Mouse (Mus musculus) MEL (cell line): ENCODE results near the gene Gm42791. TPM values are rescaled to one million over a fixed set of nuclear protein-coding genes. Genes with fewer than 3 reads are reported as not detected.

ENCODE experiments used
- DNase-seq: peaks from one replicate; pipeline ENCODE4 v3.0.0; 2011; ENCODE audit warnings: low read depth, low spot score
- H3K27ac ChIP-seq: 2 replicates; pipeline ENCODE4 v1.5.1; 2012; ENCODE audit warnings: low read depth, mild to moderate bottlenecking, control low read depth, low read length, moderate library complexity; ENCODE audit not compliant: control insufficient read depth
- H3K27me3 ChIP-seq, 2 experiments: fragments of 150-350 bp in 1 of 2; sonication (generic) in 1 of 2; 2 replicates each; pipeline ENCODE4 v1.6.1; 2012; ENCODE audit warnings: low read length in 2 of 2, mild to moderate bottlenecking in 2 of 2, improper control_type of control experiment in 1 of 2, moderate library complexity in 1 of 2; ENCODE audit not compliant: insufficient read depth in 2 of 2, control insufficient read depth in 1 of 2
- H3K36me3 ChIP-seq, 2 experiments: 2 replicates each; pipeline ENCODE4 v1.6.1; 2012 to 2014; ENCODE audit warnings: low read length in 2 of 2, improper control_type of control experiment in 1 of 2, inconsistent platforms in 1 of 2, mild to moderate bottlenecking in 1 of 2; ENCODE audit not compliant: insufficient read depth in 2 of 2, control insufficient read depth in 1 of 2
- H3K4me1 ChIP-seq, 2 experiments: fragments of 150-350 bp in 1 of 2; sonication (generic) in 1 of 2; 2 replicates each; pipeline ENCODE4 v1.6.1; 2012; ENCODE audit warnings: low read length in 2 of 2, improper control_type of control experiment in 1 of 2, mild to moderate bottlenecking in 1 of 2; ENCODE audit not compliant: insufficient read depth in 2 of 2, control insufficient read depth in 1 of 2
- H3K4me3 ChIP-seq, 2 experiments: fragments of 150-350 bp in 1 of 2; sonication (generic) in 1 of 2; 2 replicates each; pipeline ENCODE4 v1.5.1; 2012; ENCODE audit warnings: low read depth in 2 of 2, low read length in 2 of 2, mild to moderate bottlenecking in 2 of 2, moderate library complexity in 2 of 2, control low read depth in 1 of 2, improper control_type of control experiment in 1 of 2; ENCODE audit not compliant: control insufficient read depth in 1 of 2, insufficient read depth in 1 of 2
- H3K79me2 ChIP-seq: 2 replicates; pipeline ENCODE4 v1.6.1; 2012; ENCODE audit warnings: mild to moderate bottlenecking, low read length, moderate library complexity; ENCODE audit not compliant: control insufficient read depth, poor library complexity, insufficient read depth
- H3K9ac ChIP-seq: 2 replicates; pipeline ENCODE4 v1.6.1; 2012; ENCODE audit warnings: low read depth, mild to moderate bottlenecking, control low read depth, low read length, moderate library complexity; ENCODE audit not compliant: control insufficient read depth, poor library complexity, severe bottlenecking
- H3K9me3 ChIP-seq: fragments of 150-350 bp; sonication (generic); replicated peaks from 2 replicates; pipeline ENCODE4 v1.6.1; 2012; ENCODE audit warnings: mild to moderate bottlenecking, low read length, improper control_type of control experiment, moderate library complexity; ENCODE audit not compliant: insufficient read depth
- BHLHE40 ChIP-seq: IDR thresholded peaks from 2 replicates; pipeline ENCODE4 v1.6.1; 2012; ENCODE audit warnings: low read depth, mild to moderate bottlenecking, inconsistent platforms, low read length, improper control_type of control experiment, borderline replicate concordance
- CHD1 ChIP-seq: IDR thresholded peaks from 2 replicates; pipeline ENCODE4 v1.6.1; 2012; ENCODE audit warnings: low read depth, mild to moderate bottlenecking, inconsistent platforms, low read length, improper control_type of control experiment
- CHD2 ChIP-seq: IDR thresholded peaks from 2 replicates; pipeline ENCODE4 v1.6.1; 2011; ENCODE audit warnings: low read length, improper control_type of control experiment
- CTCF ChIP-seq, 3 experiments: IDR thresholded peaks in 2 of 3; conservative IDR thresholded peaks in 1 of 3; 2 replicates each; pipeline ENCODE4 v1.5.1; 2011 to 2012; ENCODE audit warnings: low read length in 3 of 3, low read depth in 2 of 3, mild to moderate bottlenecking in 2 of 3, improper control_type of control experiment in 1 of 3, inconsistent platforms in 1 of 3, mixed read lengths in 1 of 3, moderate library complexity in 1 of 3; ENCODE audit not compliant: control insufficient read depth in 1 of 3, insufficient read depth in 1 of 3, poor library complexity in 1 of 3, severe bottlenecking in 1 of 3
- E2F4 ChIP-seq: IDR thresholded peaks from 2 replicates; pipeline ENCODE4 v1.6.1; 2011; ENCODE audit warnings: low read depth, low read length, improper control_type of control experiment, borderline replicate concordance
- ETS1 ChIP-seq: IDR thresholded peaks from 2 replicates; pipeline ENCODE4 v1.6.1; 2012; ENCODE audit warnings: low read depth, mild to moderate bottlenecking, inconsistent platforms, low read length, improper control_type of control experiment, moderate library complexity
- GABPA ChIP-seq: IDR thresholded peaks from 2 replicates; pipeline ENCODE4 v1.6.1; 2012; ENCODE audit warnings: low read depth, mild to moderate bottlenecking, inconsistent platforms, low read length, improper control_type of control experiment, moderate library complexity
- GATA1 ChIP-seq: IDR thresholded peaks from 2 replicates; pipeline ENCODE4 v1.6.1; 2011; ENCODE audit warnings: low read depth, low read length, improper control_type of control experiment
- HCFC1 ChIP-seq: IDR thresholded peaks from 2 replicates; pipeline ENCODE4 v1.6.1; 2012; ENCODE audit warnings: low read depth, mild to moderate bottlenecking, inconsistent platforms, low read length, improper control_type of control experiment, moderate library complexity
- JUND ChIP-seq: IDR thresholded peaks from 2 replicates; pipeline ENCODE4 v1.6.1; 2011; ENCODE audit warnings: low read depth, mild to moderate bottlenecking, improper control_type of control experiment, low read length
- KAT2A ChIP-seq: conservative IDR thresholded peaks from 2 replicates; pipeline ENCODE4 v1.6.1; 2012; ENCODE audit warnings: low read depth, low read length, improper control_type of control experiment, inconsistent platforms
- MAFK ChIP-seq: IDR thresholded peaks from 2 replicates; pipeline ENCODE4 v1.6.1; 2011; ENCODE audit warnings: low read depth, mild to moderate bottlenecking, low read length, improper control_type of control experiment, borderline replicate concordance
- MAX ChIP-seq: IDR thresholded peaks from 2 replicates; pipeline ENCODE4 v1.6.1; 2011; ENCODE audit warnings: low read length, improper control_type of control experiment
- MAZ ChIP-seq: IDR thresholded peaks from 2 replicates; pipeline ENCODE4 v1.6.1; 2012; ENCODE audit warnings: low read depth, mild to moderate bottlenecking, inconsistent platforms, low read length, improper control_type of control experiment
- MEF2A ChIP-seq: IDR thresholded peaks from 2 replicates; pipeline ENCODE4 v1.6.1; 2014; ENCODE audit warnings: low read depth, mild to moderate bottlenecking, inconsistent platforms, low read length, improper control_type of control experiment; ENCODE audit not compliant: poor library complexity, insufficient replicate concordance, severe bottlenecking; ENCODE audit errors: extremely low read depth
- MXI1 ChIP-seq: IDR thresholded peaks from 2 replicates; pipeline ENCODE4 v1.6.1; 2011; ENCODE audit warnings: mild to moderate bottlenecking, low read depth, low read length, improper control_type of control experiment
- MYC ChIP-seq: IDR thresholded peaks from 2 replicates; pipeline ENCODE4 v1.6.1; 2011; ENCODE audit warnings: low read depth, mild to moderate bottlenecking, low read length, improper control_type of control experiment, moderate library complexity
- NRF1 ChIP-seq: IDR thresholded peaks from 2 replicates; pipeline ENCODE4 v1.6.1; 2014; ENCODE audit warnings: low read depth, mild to moderate bottlenecking, inconsistent platforms, low read length, improper control_type of control experiment, moderate library complexity; ENCODE audit not compliant: poor library complexity, insufficient read depth, severe bottlenecking
- POLR2A ChIP-seq, 2 experiments: IDR thresholded peaks; 2 replicates each; pipeline ENCODE4 v1.6.1; 2011 to 2012; ENCODE audit warnings: low read length in 2 of 2, mild to moderate bottlenecking in 2 of 2, control low read depth in 1 of 2, improper control_type of control experiment in 1 of 2, low read depth in 1 of 2, moderate library complexity in 1 of 2; ENCODE audit not compliant: control insufficient read depth in 1 of 2, insufficient read depth in 1 of 2, poor library complexity in 1 of 2
- POLR2AphosphoS2 ChIP-seq: IDR thresholded peaks from 2 replicates; pipeline ENCODE4 v1.6.1; 2011; ENCODE audit warnings: low read length, improper control_type of control experiment
- RAD21 ChIP-seq: IDR thresholded peaks from 2 replicates; pipeline ENCODE4 v1.6.1; 2011; ENCODE audit warnings: mild to moderate bottlenecking, low read depth, low read length, improper control_type of control experiment
- RCOR1 ChIP-seq: IDR thresholded peaks from 2 replicates; pipeline ENCODE4 v1.6.1; 2012; ENCODE audit warnings: low read depth, mild to moderate bottlenecking, inconsistent platforms, low read length, improper control_type of control experiment
- SIN3A ChIP-seq: IDR thresholded peaks from 2 replicates; pipeline ENCODE4 v1.6.1; 2012; ENCODE audit warnings: low read length, improper control_type of control experiment, inconsistent platforms
- SMC3 ChIP-seq: IDR thresholded peaks from 2 replicates; pipeline ENCODE4 v1.6.1; 2011; ENCODE audit warnings: low read depth, low read length, improper control_type of control experiment
- TAL1 ChIP-seq: IDR thresholded peaks from 2 replicates; pipeline ENCODE4 v1.6.1; 2012; ENCODE audit warnings: mild to moderate bottlenecking, inconsistent platforms, low read length, moderate library complexity, mixed read lengths
- UBTF ChIP-seq: IDR thresholded peaks from 2 replicates; pipeline ENCODE4 v1.6.1; 2012; ENCODE audit warnings: low read depth, mild to moderate bottlenecking, inconsistent platforms, low read length, improper control_type of control experiment, moderate library complexity, borderline replicate concordance; ENCODE audit not compliant: insufficient read depth
- USF1 ChIP-seq: IDR thresholded peaks from 2 replicates; pipeline ENCODE4 v1.6.1; 2014; ENCODE audit warnings: low read depth, mild to moderate bottlenecking, inconsistent platforms, low read length, improper control_type of control experiment, moderate library complexity
- ZC3H11A ChIP-seq: IDR thresholded peaks from 2 replicates; pipeline ENCODE4 v1.6.1; 2012; ENCODE audit warnings: low read depth, mild to moderate bottlenecking, inconsistent platforms, low read length, improper control_type of control experiment
- ZKSCAN1 ChIP-seq: IDR thresholded peaks from 2 replicates; pipeline ENCODE4 v1.6.1; 2012; ENCODE audit warnings: low read depth, mild to moderate bottlenecking, inconsistent platforms, low read length, improper control_type of control experiment, moderate library complexity
- ZMIZ1 ChIP-seq: IDR thresholded peaks from 2 replicates; pipeline ENCODE4 v1.6.1; 2012; ENCODE audit warnings: low read depth, mild to moderate bottlenecking, inconsistent platforms, low read length, improper control_type of control experiment, moderate library complexity
- ZNF384 ChIP-seq: IDR thresholded peaks from 2 replicates; pipeline ENCODE4 v1.6.1; 2012; ENCODE audit warnings: low read depth, mild to moderate bottlenecking, inconsistent platforms, low read length, improper control_type of control experiment
- polyA plus RNA-seq, 2 experiments: library from polyadenylated mRNA; stranded (reverse) in 1 of 2; unstranded in 1 of 2; fragments of >175 nt in 1 of 2; fragments of >200 nt in 1 of 2; gene quantifications; 2 replicates each; pipeline versions ENCODE4 v1.2.1 to v1.2.4; 2012; ENCODE audit warnings: low replicate concordance in 2 of 2, low read depth in 1 of 2; ENCODE audit not compliant: insufficient read length in 2 of 2, insufficient read depth in 1 of 2, missing spikeins in 1 of 2
- total RNA-seq: library from RNA; depleted of rRNA; stranded (reverse); fragments of 300-350 nt; gene quantifications from 2 replicates; pipeline ENCODE4 v1.2.3, GENCODE M21; 2012

Gm42791 gene
- total and polyA plus RNA-seq, 3 experiments: 1.2 to 2.1 TPM; not detected in 1

- H3K4me1 ChIP-seq: peaks cover 5 to 12% of the 10 kb centered on the region in 2 experiments
- H3K27ac ChIP-seq: no peak overlapping the region
- no peaks in the 10 kb centered on the region for H3K27me3 ChIP-seq
Observed at GRCm38 (mm10) chr5:148960211-148960610, 34.7 kb downstream of the Gm42791 start.

GRCm38 (mm10) chr5:148959068-148959990, 35.6 kb downstream of the Gm42791 start:
- peak overlapping the region; percentile 32; the same call in 1 of the 2 replicates for H3K9ac ChIP-seq
- no peaks in the 10 kb centered on the region for H3K27me3 ChIP-seq
- no peaks in the 10 kb centered on the region for H3K79me2 ChIP-seq
- peaks cover 4 to 14% of the 10 kb centered on the region in 2 experiments; a peak in 3 of 4 replicates for H3K4me1 ChIP-seq
- H3K27ac ChIP-seq: peak overlapping the region; percentile 31
- H3K9me3 ChIP-seq: no peaks in the 10 kb centered on the region
- peak; percentile 96 for DNase-seq
- peaks cover 0 to 4% of the 10 kb centered on the region in 2 experiments; a peak in 2 of 4 replicates for H3K36me3 ChIP-seq
- peak overlapping the region; percentile 36 to 47 for H3K4me3 ChIP-seq
- TF ChIP-seq MAFK: no peak
- TF ChIP-seq CTCF (IDR thresholded peaks at IDR 0.05 in 2 of 3, conservative IDR thresholded peaks at IDR 0.05 in 1 of 3; ENCODE audit: control insufficient read depth in 1 of 3, insufficient read depth in 1 of 3, low read depth in 2 of 3, low read length in 3 of 3, poor library complexity in 1 of 3, severe bottlenecking in 1 of 3): no peak
- peak; percentile 76 for TF ChIP-seq GATA1
- TF ChIP-seq TAL1: 0 out of 2 replicates have a peak, but pooled peaks have one; percentile 14
- no peak; the same call in 1 of the 2 replicates for TF ChIP-seq RAD21
- no peak for TF ChIP-seq SMC3
- TF ChIP-seq ZC3H11A: no peak
- no peak for TF ChIP-seq POLR2AphosphoS2
- TF ChIP-seq ZMIZ1: no peak
- TF ChIP-seq UBTF: no peak; the same call in 1 of the 2 replicates
- TF ChIP-seq POLR2A (IDR thresholded peaks at IDR 0.05; ENCODE audit: control insufficient read depth in 1 of 2, insufficient read depth in 1 of 2, low read depth in 1 of 2, low read length in 2 of 2, poor library complexity in 1 of 2): peak in 1 of 2 experiments; percentile 53; a peak in 1 of 4 replicates
- TF ChIP-seq MYC: peak; percentile 34; the same call in 1 of the 2 replicates
- no peak for TF ChIP-seq CHD1
- TF ChIP-seq CHD2: peak; percentile 13; the same call in 1 of the 2 replicates
- TF ChIP-seq HCFC1: no peak
- no peak for TF ChIP-seq MEF2A
- TF ChIP-seq SIN3A: peak; percentile 67
- TF ChIP-seq KAT2A: no peak
- TF ChIP-seq ETS1: peak; percentile 86
- no peak for TF ChIP-seq GABPA
- TF ChIP-seq MAX: peak; percentile 81
- TF ChIP-seq ZKSCAN1: no peak
- TF ChIP-seq MAZ: no peak
- TF ChIP-seq BHLHE40: peak; percentile 14; the same call in 1 of the 2 replicates

More at GRCm38 (mm10) chr5:148960211-148960610, 34.7 kb downstream of the Gm42791 start:
- Histone ChIP-seq H3K4me3 (no peak overlapping the region), H3K36me3 (peaks cover 0 to 7% of the 10 kb centered on the region in 2 experiments; a peak in 2 of 4 replicates), H3K9me3 (no peaks in the 10 kb centered on the region), H3K9ac (no peak overlapping the region), H3K79me2 (no peaks in the 10 kb centered on the region)
- DNase-seq: no peak
- TF ChIP-seq UBTF (no peak), SIN3A (no peak), SMC3 (no peak), E2F4 (no peak), RCOR1 (no peak), USF1 (no peak), MXI1 (no peak), ZKSCAN1 (no peak), BHLHE40 (no peak), NRF1 (no peak), ETS1 (no peak), MYC (no peak), MEF2A (no peak), JUND (no peak), ZNF384 (no peak)
